Mouse (Mus musculus): ENCODE data around the gene Abcb7. TPM values are rescaled to one million over a fixed set of nuclear protein-coding genes. Genes with fewer than 3 reads are reported as not detected.

Gene Abcb7
- polyA plus RNA-seq (2021): 19.0 TPM

DNA sequence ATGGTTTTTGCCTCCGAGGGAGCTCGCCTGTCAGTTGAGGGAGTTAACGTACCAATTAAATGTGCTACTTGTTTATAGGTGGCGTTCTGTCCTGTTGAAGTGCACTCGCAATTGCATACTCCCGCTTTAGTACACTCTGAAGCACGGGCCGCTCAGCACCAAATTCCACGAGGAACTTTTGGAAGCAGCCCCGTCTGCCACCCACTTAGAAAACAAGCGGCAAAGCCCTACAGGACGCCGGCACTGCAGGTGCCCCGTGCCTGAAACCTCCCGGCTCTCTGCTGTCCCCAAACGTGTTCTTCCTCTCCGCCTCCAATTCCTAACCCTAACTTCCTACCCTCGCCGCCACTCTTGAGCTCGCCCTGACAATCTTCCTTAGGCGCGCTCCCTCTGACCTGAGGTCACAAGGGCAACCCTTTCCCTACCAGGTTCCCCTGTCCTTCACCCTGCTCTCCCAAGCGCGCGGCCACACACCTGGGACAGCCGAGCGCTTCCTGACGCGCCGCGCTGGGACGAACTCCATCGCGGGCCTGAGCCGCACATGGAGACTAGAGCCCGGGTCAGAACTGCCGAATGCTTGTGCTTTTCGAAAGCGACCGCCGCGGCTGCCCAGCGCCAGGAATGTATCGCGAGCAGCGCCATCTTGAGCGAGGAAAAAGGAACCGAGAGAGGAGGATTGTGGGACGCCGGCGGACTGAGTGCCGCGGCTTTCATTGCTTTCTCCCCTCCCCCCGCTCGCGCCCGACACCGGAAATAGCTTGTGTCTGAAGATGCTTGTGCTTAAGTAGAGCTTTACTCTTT lies at the start of gene Abcb7:
TSS of gene Abcb7 (minus strand) at position 674 of the 801 bp plus-strand sequence.
- peaks cover 35% of the 10 kb centered on the region for H3K27me3 ChIP-seq
- POLR2A ChIA-PET: no interaction called here
- CTCF ChIA-PET: no interaction called here
- TF ChIP-seq CTCF (IDR thresholded peaks at IDR 0.05): no peak
- peak; percentile 91 for ATAC-seq
- peak; percentile 24 for DNase-seq (ENCODE audit: low read depth, low spot score)
- in situ Hi-C loops (cut with MboI; ENCODE audit: low pct_unique_long_range_greater_than_20kb): no loop called here

DNA sequence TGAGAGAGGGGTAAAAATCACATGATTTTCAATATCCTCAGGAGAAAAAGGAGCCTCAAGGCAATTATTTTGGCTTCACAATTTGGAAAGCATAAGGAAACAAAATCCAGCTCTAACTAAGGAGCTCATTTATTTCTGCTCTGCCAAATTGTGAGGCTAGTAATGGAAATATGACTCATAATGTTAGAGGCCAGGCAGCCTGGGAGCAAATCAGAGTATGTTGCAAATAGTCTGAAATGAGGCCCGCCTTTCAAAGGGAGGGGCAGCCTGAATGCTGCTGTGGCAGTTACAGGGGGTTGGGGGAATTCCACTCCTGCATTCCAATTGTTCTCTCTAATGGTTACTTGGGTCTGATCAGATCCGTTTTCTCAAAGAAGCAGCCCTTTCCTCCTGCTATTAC lies 48.1 kb upstream of the Abcb7 start:
- ChIA-PET POLR2A (no interaction called here), CTCF (interaction anchor here (0.9 kb wide), 1 partner anchor 16 kb away, joined by 3 read pairs; no protein-coding TSS in a partner anchor)
- ATAC-seq (peak; percentile 76), DNase-seq (ENCODE audit: low read depth, low spot score) (peak; percentile 12)
- in situ Hi-C loops (cut with MboI; ENCODE audit: low pct_unique_long_range_greater_than_20kb): no loop called here
- H3K27me3 ChIP-seq: peaks cover 17% of the 10 kb centered on the region
- TF ChIP-seq CTCF (IDR thresholded peaks at IDR 0.05): no peak

DNA sequence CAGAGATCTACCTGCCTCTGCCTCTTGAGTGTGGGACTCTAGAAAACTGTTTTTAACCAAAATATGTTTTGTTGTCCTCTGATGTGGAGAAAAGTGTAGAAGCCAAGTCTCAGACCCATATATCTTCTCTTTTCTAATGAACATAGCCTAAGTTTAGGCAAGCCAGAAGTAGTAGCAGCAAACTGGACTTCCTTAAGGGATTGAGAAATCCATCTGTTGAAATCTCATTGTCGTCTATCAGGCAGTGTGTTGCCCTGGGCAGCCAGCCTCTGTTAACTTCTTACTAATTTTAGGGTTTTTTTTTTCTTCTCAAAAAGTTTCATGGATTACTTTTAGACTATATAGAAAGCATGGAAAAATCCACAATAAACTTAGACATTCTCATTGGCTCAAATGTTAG lies 38.8 kb upstream of the Abcb7 start:
- peaks cover 25% of the 10 kb centered on the region for H3K27me3 ChIP-seq
- no peak for DNase-seq (ENCODE audit: low read depth, low spot score)
- in situ Hi-C loops (cut with MboI; ENCODE audit: low pct_unique_long_range_greater_than_20kb): no loop called here
- ATAC-seq: no peak
- no peak for TF ChIP-seq CTCF (IDR thresholded peaks at IDR 0.05)
- ChIA-PET POLR2A (no interaction called here), CTCF (no interaction called here)

GRCm38 (mm10) chrX:104433456-104433855 lies 19.8 kb upstream of the Abcb7 start:
- peak; percentile 84 for ATAC-seq
- TF ChIP-seq CTCF (IDR thresholded peaks at IDR 0.05): no peak
- ChIA-PET POLR2A (interaction anchor here (0.8 kb wide), 1 partner anchor 129 kb away, joined by 3 read pairs; no protein-coding TSS in a partner anchor), CTCF (no interaction called here)
- peaks cover 45% of the 10 kb centered on the region for H3K27me3 ChIP-seq
- in situ Hi-C loops (cut with MboI; ENCODE audit: low pct_unique_long_range_greater_than_20kb): no loop called here
- no peak for DNase-seq (ENCODE audit: low read depth, low spot score)

- in situ Hi-C loops (cut with MboI; ENCODE audit: low pct_unique_long_range_greater_than_20kb): no loop called here
- TF ChIP-seq CTCF (IDR thresholded peaks at IDR 0.05): no peak
- POLR2A ChIA-PET: no interaction called here
- peaks cover 41% of the 10 kb centered on the region for H3K27me3 ChIP-seq
- CTCF ChIA-PET: no interaction called here
- ATAC-seq (no peak), DNase-seq (ENCODE audit: low read depth, low spot score) (no peak)
Measured at GRCm38 (mm10) chrX:104428108-104428507, 14.5 kb upstream of the Abcb7 start.

DNA sequence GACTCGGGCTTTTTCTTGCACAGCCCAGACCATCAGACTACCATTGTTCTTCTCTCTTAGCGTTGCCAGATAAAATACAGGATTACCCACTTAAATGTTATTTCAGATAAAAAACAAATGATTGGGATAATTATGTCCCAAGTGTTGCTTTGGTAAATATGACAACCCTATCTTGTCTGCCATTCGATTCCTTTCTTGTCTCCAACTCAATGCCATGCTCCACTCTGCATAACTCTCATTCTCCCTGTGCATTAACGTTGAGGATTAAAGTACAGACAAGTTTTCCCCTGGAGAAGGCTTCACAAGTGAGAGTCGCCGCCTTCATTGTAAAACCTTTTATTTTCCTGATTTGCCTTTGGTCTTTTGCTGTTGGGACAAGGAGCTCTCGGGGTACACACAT lies 339 bp upstream of the Abcb7 start:
- no peak for ATAC-seq
- DNase-seq (ENCODE audit: low read depth, low spot score): no peak
- POLR2A ChIA-PET: no interaction called here
- CTCF ChIA-PET: no interaction called here
- peaks cover 32% of the 10 kb centered on the region for H3K27me3 ChIP-seq
- in situ Hi-C loops (cut with MboI; ENCODE audit: low pct_unique_long_range_greater_than_20kb): no loop called here
- no peak for TF ChIP-seq CTCF (IDR thresholded peaks at IDR 0.05)

DNA sequence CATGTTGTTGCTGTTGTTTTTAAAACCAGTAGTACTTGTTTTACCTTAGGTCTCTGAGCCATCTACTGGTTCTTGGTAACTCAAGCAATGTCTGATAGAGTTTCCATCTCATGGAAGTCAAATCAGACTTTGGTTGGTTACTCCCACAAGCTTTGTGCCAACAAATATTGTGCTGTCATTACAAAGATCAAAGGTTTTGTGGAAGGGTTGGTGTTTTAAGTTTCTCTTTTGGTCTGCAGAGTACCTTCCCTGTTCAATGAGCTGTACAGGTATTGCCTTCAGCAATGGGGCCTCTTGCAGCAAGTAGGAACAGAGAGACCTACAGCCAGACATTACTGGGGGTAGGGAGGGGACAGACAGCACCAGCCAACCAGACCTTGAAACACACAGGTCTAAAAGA lies 5.5 kb downstream of the Abcb7 start:
- in situ Hi-C loops (cut with MboI; ENCODE audit: low pct_unique_long_range_greater_than_20kb): loop anchor here (10.0 kb wide), 1 partner anchor 77 kb away; the partner anchor contains the start of gene Uprt
- DNase-seq (ENCODE audit: low read depth, low spot score): no peak
- ChIA-PET POLR2A (no interaction called here), CTCF (no interaction called here)
- no peak for TF ChIP-seq CTCF (IDR thresholded peaks at IDR 0.05)
- H3K27me3 ChIP-seq: peaks cover 35% of the 10 kb centered on the region
- no peak for ATAC-seq

- ChIA-PET CTCF (interaction anchor here (1.3 kb wide), 1 partner anchor 37 kb away, joined by 3 read pairs; no protein-coding TSS in a partner anchor), POLR2A (no interaction called here)
- DNase-seq (ENCODE audit: low read depth, low spot score) (no peak), ATAC-seq (no peak)
- in situ Hi-C loops (cut with MboI; ENCODE audit: low pct_unique_long_range_greater_than_20kb): loop anchor here (10.0 kb wide), 1 partner anchor 82 kb away; the partner anchor contains the start of gene Uprt
- H3K27me3 ChIP-seq: peaks cover 24% of the 10 kb centered on the region
- TF ChIP-seq CTCF (IDR thresholded peaks at IDR 0.05): no peak
Measured at GRCm38 (mm10) chrX:104402463-104402862, 11.2 kb downstream of the Abcb7 start.

DNA sequence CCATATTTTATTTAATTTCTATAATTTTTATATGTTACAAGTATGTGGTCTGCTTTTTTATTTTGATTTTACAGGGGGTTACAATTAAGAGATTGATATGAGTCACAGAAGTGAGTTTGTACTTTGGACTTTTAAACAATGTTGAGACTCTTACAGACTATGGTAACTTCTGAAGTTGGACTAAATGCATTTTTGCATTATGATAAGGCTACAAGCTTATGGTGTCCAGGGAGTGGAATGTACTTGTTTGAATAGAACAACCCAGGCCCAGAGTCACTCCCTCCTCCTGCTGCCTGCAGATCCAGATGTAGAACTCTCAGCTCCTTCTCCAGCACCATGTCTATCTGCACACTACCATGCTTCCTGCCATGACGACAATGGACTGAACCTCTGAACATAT lies 12.5 kb downstream of the Abcb7 start:
- no peak for TF ChIP-seq CTCF (IDR thresholded peaks at IDR 0.05)
- DNase-seq (ENCODE audit: low read depth, low spot score) (no peak), ATAC-seq (no peak)
- ChIA-PET POLR2A (no interaction called here), CTCF (no interaction called here)
- peaks cover 29% of the 10 kb centered on the region for H3K27me3 ChIP-seq
- in situ Hi-C loops (cut with MboI; ENCODE audit: low pct_unique_long_range_greater_than_20kb): loop anchor here (10.0 kb wide), 1 partner anchor 84 kb away; the partner anchor contains the start of gene Uprt

GRCm38 (mm10) chrX:104397526-104397925 lies 16.1 kb downstream of the Abcb7 start:
- DNase-seq (ENCODE audit: low read depth, low spot score) (no peak), ATAC-seq (no peak)
- ChIA-PET CTCF (no interaction called here), POLR2A (no interaction called here)
- in situ Hi-C loops (cut with MboI; ENCODE audit: low pct_unique_long_range_greater_than_20kb): no loop called here
- TF ChIP-seq CTCF (IDR thresholded peaks at IDR 0.05): no peak
- peaks cover 40% of the 10 kb centered on the region for H3K27me3 ChIP-seq

DNA sequence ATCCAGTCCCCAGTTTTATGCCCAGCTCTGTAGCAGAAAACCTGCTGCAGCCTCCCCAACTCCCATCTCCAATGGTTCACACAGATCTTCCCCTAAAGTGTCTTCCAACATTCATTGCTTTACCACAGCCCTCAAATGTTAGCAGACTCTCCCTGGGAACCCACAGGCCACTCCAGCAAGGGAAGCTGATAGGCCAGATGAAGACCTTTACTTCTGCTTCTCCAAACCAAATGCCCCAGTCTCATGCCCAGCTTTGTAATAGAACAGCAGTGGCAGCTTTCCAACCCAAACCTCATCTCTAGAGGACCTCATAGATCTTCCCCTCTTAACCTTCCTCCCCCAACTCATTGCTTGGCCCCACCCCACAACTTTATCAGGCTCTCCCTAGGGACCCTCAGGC lies 54.0 kb downstream of the Abcb7 start:
- DNase-seq (ENCODE audit: low read depth, low spot score): no peak
- ChIA-PET POLR2A (no interaction called here), CTCF (no interaction called here)
- no peak for ATAC-seq
- peaks cover 40% of the 10 kb centered on the region for H3K27me3 ChIP-seq
- in situ Hi-C loops (cut with MboI; ENCODE audit: low pct_unique_long_range_greater_than_20kb): no loop called here
- no peak for TF ChIP-seq CTCF (IDR thresholded peaks at IDR 0.05)

Data from Patski (cell line).